Comparison of ENCODE assay signal across 8 mouse cellular contexts in genomic region chr2:25365091-25365761, GRCm38 (mm10). TPM values are rescaled to one million over a fixed set of nuclear protein-coding genes. Genes with fewer than 3 reads are reported as not detected.
A peak's percentile ranks its signal among the peaks of the same experiment; 100 is the strongest.
DNase-seq lines count a peak whose midpoint lies in the region; ATAC-seq and TF ChIP-seq lines count a peak whose summit lies in the region.

TSS of gene Uap1l1 (minus strand) at chr2:25365682.

- in situ Hi-C loops in ES-E14 (cut with MboI; ENCODE audit: low sequenced_read_pairs in 2 of 2, unreplicated experiment in 2 of 2): no loop called here

- no peaks in the 10 kb centered on the region for H3K27me3 ChIP-seq in cerebellum, adult 2 months (ENCODE audit: control insufficient read depth, insufficient read depth, low read length)
- peaks cover 53% of the 10 kb centered on the region for H3K27me3 ChIP-seq in hindbrain, embryonic 12.5 days

- TF ChIP-seq POLR2A in cerebellum, adult 2 months (IDR thresholded peaks at IDR 0.05; ENCODE audit: borderline replicate concordance, insufficient read depth, low read length): 0 out of 2 replicates have a peak, but pooled peaks have one; percentile 27

- WGBS in cerebellum, adult 2 months: under 1% methylated on average over 54 of the region's 54 CpGs
- 1% methylated on average over 52 of the region's 54 CpGs for WGBS in hindbrain, embryonic 12.5 days

- peak within 1 kb of the TSS; percentile 82 for H3K9ac ChIP-seq in ES-E14 (ENCODE audit: insufficient read depth, low read depth, low read length, poor library complexity, severe bottlenecking)
- H3K9ac ChIP-seq in hindbrain, embryonic 12.5 days: peak within 1 kb of the TSS; percentile 68

- H3K4me3 ChIP-seq in ES-E14 (ENCODE audit: insufficient read depth in 1 of 2, low read depth in 1 of 2, low read length in 2 of 2, poor library complexity in 1 of 2, severe bottlenecking in 1 of 2): peak within 1 kb of the TSS; percentile 54 to 85
- peak within 1 kb of the TSS; percentile 61 for H3K4me3 ChIP-seq in cerebellum, adult 2 months (replicated peaks; ENCODE audit: insufficient read depth, low read depth, low read length)
- peak within 1 kb of the TSS; percentile 49 for H3K4me3 ChIP-seq in hindbrain, embryonic 12.5 days

- ATAC-seq in hindbrain, embryonic 12.5 days (ENCODE audit: low FRiP score): peak; percentile 74

- H3K9me3 ChIP-seq in ES-E14 (ENCODE audit: control insufficient read depth, insufficient read depth, low read depth, low read length): no peaks in the 10 kb centered on the region
- H3K9me3 ChIP-seq in hindbrain, embryonic 12.5 days (replicated peaks): no peaks in the 10 kb centered on the region

- H3K4me2 ChIP-seq in hindbrain, embryonic 12.5 days (replicated peaks): peak within 1 kb of the TSS; percentile 88

- H3K4me1 ChIP-seq in ES-E14 (ENCODE audit: control insufficient read depth in 2 of 2, insufficient read depth in 2 of 2, low read length in 2 of 2, poor library complexity in 1 of 2): peaks cover 0 to 18% of the 10 kb centered on the region in 2 experiments; a peak in 3 of 4 replicates
- H3K4me1 ChIP-seq in cerebellum, adult 2 months (ENCODE audit: control insufficient read depth, insufficient read depth, low read length): no peaks in the 10 kb centered on the region
- peaks cover 9% of the 10 kb centered on the region for H3K4me1 ChIP-seq in hindbrain, embryonic 12.5 days

- DNase-seq in ES-E14 (ENCODE audit: low read depth, low spot score): peak; percentile 87
- peak; percentile 55 to 58 for DNase-seq in cerebellum, adult 2 months
- DNase-seq in frontal cortex, adult 2 months (ENCODE audit: extremely low spot score in 1 of 2, low spot score in 1 of 2): peak in 1 of 2 experiments; percentile 67
- peak in 1 of 2 experiments; percentile 39 for DNase-seq in layer of hippocampus, postnatal 25 days (ENCODE audit: extremely low spot score in 1 of 2, low spot score in 1 of 2)
- DNase-seq in lung, postnatal 25 days (ENCODE audit: low spot score): peak; percentile 87
- peak; percentile 81 for DNase-seq in ovary, postnatal 36 days (ENCODE audit: low spot score)
- DNase-seq in thymus, postnatal 14 days: peak; percentile 64

- no peak for TF ChIP-seq CTCF in cerebellum, adult 2 months (IDR thresholded peaks at IDR 0.05; ENCODE audit: borderline replicate concordance, insufficient read depth, low read depth, low read length)

- peaks cover 36% of the 10 kb centered on the region for H3K36me3 ChIP-seq in ES-E14 (ENCODE audit: control insufficient read depth, insufficient read depth, low read length, poor library complexity, severe bottlenecking)
- H3K36me3 ChIP-seq in hindbrain, embryonic 12.5 days: no peaks in the 10 kb centered on the region

- no peak within 1 kb of the TSS for H3K27ac ChIP-seq in ES-E14 (ENCODE audit: insufficient read depth, low read depth, low read length, poor library complexity, severe bottlenecking)
- no peak within 1 kb of the TSS for H3K27ac ChIP-seq in cerebellum, adult 2 months (ENCODE audit: insufficient read depth, low read length)
- no peak within 1 kb of the TSS for H3K27ac ChIP-seq in hindbrain, embryonic 12.5 days

TF ChIP-seq in ES-E14, 5 proteins besides CTCF, POLR2A, EP300 and RAD21:
- no peak for TF ChIP-seq MAFK (IDR thresholded peaks at IDR 0.05; ENCODE audit: insufficient read depth, low read depth, low read length)
- no peak for TF ChIP-seq ZNF384 (IDR thresholded peaks at IDR 0.05; ENCODE audit: low read depth, low read length)

RNA-seq across cellular contexts. Expression of gene Uap1l1, which starts in this region (rescaled TPM):
- 18.7 and 22.0 TPM in 2 replicates for total RNA-seq in ES-E14 (2012; rRNA removed)
- polyA plus RNA-seq in cerebellum, adult 2 months (2012; rRNA removed): 19.0 and 22.1 TPM in 2 replicates
- polyA plus RNA-seq in frontal cortex, adult 2 months (2012; rRNA removed): 15.0 and 17.9 TPM in 2 replicates
- 5.7 and 7.9 TPM in 2 replicates for polyA plus RNA-seq in hindbrain, embryonic 12.5 days (2016; fragmentation: Nextera tagmentation; extraction: Ambion mirVana)
- 10 to 100 TPM; 14.2 to 14.3 TPM for total RNA-seq in layer of hippocampus, postnatal 25 days (2021)
